Mouse (Mus musculus): ENCODE results near the gene Srr. TPM values are rescaled to one million over a fixed set of nuclear protein-coding genes. Genes with fewer than 3 reads are reported as not detected.

The Srr gene
- 86.2 TPM for polyA plus RNA-seq (2014; fragmentation: Illumina TruSeq; extraction: RNeasy Lipid Tissue Mini Kit (QIAGEN cat#74804); ENCODE audit: low read depth, low replicate concordance)

DNA sequence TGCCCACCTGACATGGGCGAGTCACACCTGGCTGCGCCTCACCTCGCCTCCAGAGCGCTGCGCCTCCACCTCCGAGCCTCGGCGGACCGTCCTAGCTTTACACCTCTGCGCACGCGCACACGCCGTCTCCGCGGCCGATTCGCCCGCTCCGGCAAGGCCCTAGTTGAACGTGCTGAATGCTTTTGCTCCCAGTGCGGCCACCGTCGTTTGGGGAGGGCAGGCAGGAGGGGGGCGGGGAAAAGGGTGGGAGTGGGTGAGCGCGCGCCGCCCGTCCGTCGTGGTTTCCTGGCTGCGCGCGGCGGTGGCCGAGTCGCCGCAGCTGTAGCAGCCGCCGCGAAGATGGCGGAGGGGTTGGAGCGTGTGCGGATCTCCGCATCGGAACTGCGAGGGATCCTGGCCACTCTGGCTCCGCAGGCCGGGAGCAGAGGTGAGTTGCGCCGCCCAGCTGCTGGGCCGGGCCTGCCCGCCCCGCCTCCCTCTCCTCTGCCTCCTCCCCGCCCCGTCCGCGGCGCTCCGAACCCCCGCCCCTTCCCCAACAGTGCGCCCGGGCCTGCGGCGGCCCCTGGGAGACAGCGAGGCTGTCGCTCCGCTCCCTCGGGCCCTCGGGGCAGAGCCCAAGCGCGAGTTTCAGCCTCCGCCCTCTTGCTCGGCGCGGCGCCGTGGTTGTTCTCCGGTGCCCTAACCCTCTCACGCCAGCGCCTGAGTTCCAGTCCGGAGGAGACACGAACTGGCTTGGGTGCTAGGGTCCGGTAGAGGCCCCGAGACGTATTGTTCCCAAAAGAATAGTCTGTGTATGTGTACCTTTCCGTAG is at the start of gene Srr, which contains the start of gene Smg6:
Srr (minus strand) TSS at position 372 of the 811 bp plus-strand sequence.
Smg6 (plus strand) TSS at position 247 of the 811 bp plus-strand sequence.

DNA sequence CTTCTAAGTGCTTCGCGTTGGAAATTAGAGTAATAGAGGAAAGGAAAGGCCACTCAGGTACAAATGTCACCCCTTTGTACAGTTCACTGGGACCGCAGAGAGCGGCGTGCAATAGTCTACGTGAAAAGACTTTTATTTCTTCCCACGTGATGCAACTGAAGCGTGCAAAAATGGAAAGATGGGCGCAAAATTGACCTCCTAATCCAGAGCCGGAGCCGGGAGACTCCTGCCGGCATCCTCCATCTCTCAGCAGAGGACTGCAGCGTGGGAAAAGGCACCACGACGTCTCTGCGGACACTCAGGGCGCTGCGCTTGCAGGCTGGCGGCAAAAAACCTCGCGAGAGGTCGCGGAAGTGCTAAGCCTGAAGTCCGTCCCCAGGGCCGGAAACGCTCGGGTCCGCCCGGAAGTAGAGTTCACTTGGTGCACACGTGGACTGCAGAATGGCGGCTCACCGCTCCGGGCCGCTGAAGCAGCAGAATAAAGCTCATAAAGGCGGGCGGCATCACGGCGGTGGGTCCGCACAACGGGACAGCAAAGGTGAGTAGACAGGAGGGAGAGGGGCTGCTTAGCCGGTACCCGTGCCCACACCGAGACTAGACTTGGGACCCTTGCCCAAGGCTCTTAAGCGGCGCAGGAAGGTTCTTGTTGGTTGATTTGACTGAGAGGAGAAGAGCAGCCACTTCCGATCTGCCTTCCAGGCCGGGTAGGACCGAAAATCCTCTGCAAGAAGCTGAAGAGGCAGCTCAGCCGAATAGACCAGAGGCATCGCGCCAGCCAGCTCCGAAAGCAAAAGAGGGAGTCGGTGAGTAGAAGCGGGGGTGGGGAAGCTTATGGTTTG is 27.9 kb downstream of the Srr start, which contains the start of gene Tsr1:
Tsr1 (plus strand) TSS at position 394 of the 839 bp plus-strand sequence.

DNA sequence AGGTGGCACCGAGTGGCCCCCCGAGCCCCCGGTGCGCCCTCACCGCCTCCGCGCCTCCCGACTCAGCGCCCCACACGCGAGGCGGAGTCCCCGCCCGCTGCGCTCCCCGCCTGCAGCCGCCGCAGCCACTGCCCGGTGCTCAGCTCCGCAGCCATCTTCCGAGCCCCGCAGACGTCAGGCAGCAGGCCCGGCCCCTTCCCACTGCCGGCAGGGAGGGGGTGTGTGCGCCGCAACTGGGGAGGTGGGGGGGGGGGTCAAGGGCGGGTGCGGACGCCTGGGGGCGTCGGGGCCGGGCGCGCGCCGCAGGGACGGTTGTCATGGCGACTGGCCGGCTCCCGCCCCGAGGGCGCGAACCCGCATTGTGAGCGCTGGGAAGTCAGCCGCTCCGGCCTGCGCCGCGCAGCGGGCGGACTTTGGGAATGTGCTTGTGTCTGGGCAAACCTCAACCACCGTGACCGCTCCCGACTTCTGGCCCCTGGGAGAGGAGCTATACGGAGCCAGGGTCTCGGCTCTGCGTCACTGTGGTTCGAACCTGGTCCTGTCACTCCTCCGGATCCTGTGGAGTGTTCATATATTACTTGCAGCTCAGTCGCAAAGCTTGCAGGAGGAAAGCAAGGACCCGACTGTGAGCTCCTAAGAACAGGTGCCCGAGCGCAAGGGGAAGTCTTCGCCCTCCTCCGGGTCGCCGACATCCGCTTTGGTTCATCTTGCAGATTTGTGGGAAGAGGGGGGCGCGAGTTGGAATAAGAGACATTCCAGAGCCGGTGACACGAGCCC is 28.7 kb downstream of the Srr start, which contains the start of gene Sgsm2:
Sgsm2 (minus strand) TSS at position 160 of the 777 bp plus-strand sequence.

Other genes starting within 250 kb of the Srr start
- 1,245 TPM for gene Pafah1b1, start 201.3 kb downstream of the Srr start, polyA plus RNA-seq (2014; fragmentation: Illumina TruSeq; extraction: RNeasy Lipid Tissue Mini Kit (QIAGEN cat#74804); ENCODE audit: low read depth, low replicate concordance)
- gene Mettl16, start 155.1 kb downstream of the Srr start, polyA plus RNA-seq (2014; fragmentation: Illumina TruSeq; extraction: RNeasy Lipid Tissue Mini Kit (QIAGEN cat#74804); ENCODE audit: low read depth, low replicate concordance), result 25.9 TPM
- gene Mnt, start 95.0 kb downstream of the Srr start, polyA plus RNA-seq (2014; fragmentation: Illumina TruSeq; extraction: RNeasy Lipid Tissue Mini Kit (QIAGEN cat#74804); ENCODE audit: low read depth, low replicate concordance), result 3.6 TPM
- 1.6 TPM for gene Sgsm2, start 28.9 kb downstream of the Srr start, polyA plus RNA-seq (2014; fragmentation: Illumina TruSeq; extraction: RNeasy Lipid Tissue Mini Kit (QIAGEN cat#74804); ENCODE audit: low read depth, low replicate concordance)
- 24.5 TPM for gene Tsr1, start 27.9 kb downstream of the Srr start, polyA plus RNA-seq (2014; fragmentation: Illumina TruSeq; extraction: RNeasy Lipid Tissue Mini Kit (QIAGEN cat#74804); ENCODE audit: low read depth, low replicate concordance)
- gene Smg6, start 125 bp downstream of the Srr start, polyA plus RNA-seq (2014; fragmentation: Illumina TruSeq; extraction: RNeasy Lipid Tissue Mini Kit (QIAGEN cat#74804); ENCODE audit: low read depth, low replicate concordance), result 41.4 TPM
- not detected for gene Hic1, start 243.6 kb upstream of the Srr start, polyA plus RNA-seq (2014; fragmentation: Illumina TruSeq; extraction: RNeasy Lipid Tissue Mini Kit (QIAGEN cat#74804); ENCODE audit: low read depth, low replicate concordance)

Data from testis, adult 10 weeks (tissue).